Mouse (Mus musculus) midbrain, embryonic 16.5 days (tissue): ENCODE measurements around the gene Smg8. TPM values are rescaled to one million over a fixed set of nuclear protein-coding genes. Genes with fewer than 3 reads are reported as not detected.

Experiments used
- microRNA counts: library from miRNA; unstranded; fragments of <30 nt; microRNA quantifications from one replicate; lab custom pipeline; 2016
- microRNA-seq: library from miRNA; unstranded; fragments of <30 nt; microRNA quantifications from one replicate; pipeline ENCODE4, GENCODE M21; 2017
- polyA plus RNA-seq: library from polyadenylated mRNA; unstranded; fragments of >200 nt; fragmentation: Nextera tagmentation; extraction: Ambion mirVana; gene quantifications from 2 replicates; pipeline ENCODE4 v1.2.1, GENCODE M21; 2015

Smg8 gene
- polyA plus RNA-seq, 1 experiment from 2014 or later: 22.3 TPM

MicroRNAs encoded within 50 kb of the gene (microRNA counts, 519-probe panel; counts per million panel counts)
- 3,761 counts per million, percentile 97 among the panel's probes with 10 or more counts for microRNA mmu-miR-301a (lab: Ali Mortazavi, UCI)

Small RNA genes lying within 50 kb of the gene (microRNA-seq; reads per million reads assigned to microRNA genes)
- 2,914 reads per million, percentile 86 among the genes with 10 or more reads in this experiment for gene Mir301

Other genes with a start within 250 kb of the Smg8 start
- gene Ypel2, start 93.1 kb downstream of the Smg8 start, polyA plus RNA-seq: 5.7 and 6.5 TPM in 2 replicates
- 177 and 178 TPM in 2 replicates for gene Gdpd1, start 12.7 kb downstream of the Smg8 start, polyA plus RNA-seq
- gene Prr11, start 21.9 kb upstream of the Smg8 start, polyA plus RNA-seq: 1.5 and 1.7 TPM in 2 replicates
- 42.4 and 46.9 TPM in 2 replicates for gene Ska2, start 22.5 kb upstream of the Smg8 start, polyA plus RNA-seq
- 89.6 and 93.4 TPM in 2 replicates for gene Trim37, start 40.3 kb upstream of the Smg8 start, polyA plus RNA-seq